Mouse (Mus musculus) neural tube, embryonic 11.5 days (tissue): ENCODE data around the gene Ocln. TPM values are rescaled to one million over a fixed set of nuclear protein-coding genes. Genes with fewer than 3 reads are reported as not detected.

Experiments used
- ATAC-seq: fragments of 200-750 bp; cut with Nextera tagmentation; 2 replicates; pipeline ENCODE4 v1.8.0; 2017; ENCODE audit warnings: moderate number of reproducible peaks, mild to moderate bottlenecking, moderate TSS enrichment, moderate library complexity; ENCODE audit not compliant: insufficient read depth, low FRiP score, low TSS enrichment
- DNase-seq: peaks from one replicate; pipeline ENCODE4 v3.0.0-alpha.2; 2015; ENCODE audit warnings: low spot score
- H3K27ac ChIP-seq: fragments of 300-500 bp; sonication (generic); 2 replicates; pipeline ENCODE4 v1.5.1; 2014; ENCODE audit warnings: low read depth, mild to moderate bottlenecking, low read length
- H3K27me3 ChIP-seq: fragments of 300-500 bp; sonication (generic); 2 replicates; pipeline ENCODE4 v1.6.1; 2014; ENCODE audit warnings: mild to moderate bottlenecking, low read length, mixed read lengths; ENCODE audit not compliant: control insufficient read depth, insufficient read depth
- H3K36me3 ChIP-seq: fragments of 300-500 bp; sonication (generic); 2 replicates; pipeline ENCODE4 v1.6.1; 2014; ENCODE audit warnings: mild to moderate bottlenecking, low read length, moderate library complexity, mixed read lengths; ENCODE audit not compliant: control insufficient read depth, insufficient read depth
- H3K4me1 ChIP-seq: fragments of 300-500 bp; sonication (generic); 2 replicates; pipeline ENCODE4 v1.6.1; 2014; ENCODE audit warnings: low read length, mixed read lengths; ENCODE audit not compliant: control insufficient read depth, insufficient read depth
- H3K4me2 ChIP-seq: fragments of 300-500 bp; sonication (generic); 2 replicates; pipeline ENCODE4 v1.6.1; 2014; ENCODE audit warnings: low read depth, mild to moderate bottlenecking, moderate library complexity
- H3K4me3 ChIP-seq: fragments of 300-500 bp; sonication (generic); 2 replicates; pipeline ENCODE4 v1.5.1; 2014; ENCODE audit warnings: low read depth, low read length
- H3K9ac ChIP-seq: fragments of 300-500 bp; sonication (generic); 2 replicates; pipeline ENCODE4 v1.6.1; 2014; ENCODE audit warnings: mild to moderate bottlenecking, low read length
- H3K9me3 ChIP-seq: fragments of 300-500 bp; sonication (generic); 2 replicates; pipeline ENCODE4 v1.6.1; 2016; ENCODE audit warnings: low read length; ENCODE audit not compliant: control insufficient read depth
- WGBS: fragments of 180-500 bp; shearing (Covaris S2); extraction: QIAGEN DNeasy Blood & Tissue Kit; methylation state at CpG from one replicate; pipeline ENCODE4 v1.1.7; 2014; 5-methylcytosine and 5-hydroxymethylcytosine counted together
- polyA plus RNA-seq: library from polyadenylated mRNA; unstranded; fragments of >200 nt; fragmentation: Nextera tagmentation; extraction: Ambion mirVana; gene quantifications from 2 replicates; pipeline ENCODE4 v1.2.1, GENCODE M21; 2014

Ocln gene
- polyA plus RNA-seq, 1 experiment from 2014 or later, result 1.3 TPM

- DNase-seq (no peak), ATAC-seq (no peak)
- Histone ChIP-seq H3K9me3 (no peaks in the 10 kb centered on the region), H3K36me3 (no peaks in the 10 kb centered on the region), H3K27me3 (no peaks in the 10 kb centered on the region), H3K4me3 (no peak overlapping the region), H3K4me2 (no peak overlapping the region), H3K9ac (no peak overlapping the region), H3K4me1 (no peaks in the 10 kb centered on the region), H3K27ac (no peak overlapping the region)
- WGBS, result 65% methylated on average over 6 of the region's 6 CpGs
These were observed 19.6 kb downstream of the Ocln start for GRCm38 (mm10) chr13:100532788-100533365.

GRCm38 (mm10) chr13:100526649-100527038 is 25.9 kb downstream of the Ocln start:
- no peaks in the 10 kb centered on the region for H3K9me3 ChIP-seq
- DNase-seq, result no peak
- WGBS, result 68% methylated on average over 6 of the region's 6 CpGs

DNA sequence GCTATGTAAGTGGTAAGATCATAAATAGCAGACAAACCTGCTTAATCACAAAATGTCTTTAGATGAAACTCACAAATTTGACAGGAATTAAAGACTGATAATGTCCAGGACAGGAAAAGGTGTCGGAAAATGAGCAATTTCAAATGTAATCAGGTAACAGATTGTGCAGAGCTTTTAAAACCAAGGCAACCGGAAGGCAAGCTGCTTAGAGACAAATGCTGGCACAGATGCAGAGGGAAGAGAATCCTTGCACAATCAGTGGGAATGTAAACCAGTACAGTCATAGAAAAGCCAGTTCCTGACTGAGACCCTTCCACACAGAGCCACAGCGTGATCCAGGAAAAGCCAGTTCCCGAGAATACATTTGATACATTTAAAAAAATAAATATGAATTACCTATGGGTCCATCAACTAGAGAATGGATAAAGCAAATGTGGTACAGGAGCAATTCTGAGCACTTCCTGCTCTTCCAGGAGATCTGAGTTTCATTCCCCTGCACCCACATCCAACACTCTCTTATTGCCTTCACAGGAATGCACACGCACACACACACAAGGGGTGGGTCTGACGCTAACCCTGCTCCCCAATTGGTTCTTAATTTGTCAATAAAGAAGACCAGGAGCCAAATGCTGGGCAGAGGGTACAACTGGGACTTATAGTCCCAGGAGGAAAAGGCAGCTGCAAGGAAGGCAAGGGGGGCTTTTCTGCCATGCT is 26.4 kb downstream of the Ocln start:
- Histone ChIP-seq H3K27ac (no peak overlapping the region), H3K27me3 (no peaks in the 10 kb centered on the region), H3K36me3 (no peaks in the 10 kb centered on the region), H3K9ac (no peak overlapping the region), H3K4me3 (no peak overlapping the region), H3K4me1 (no peaks in the 10 kb centered on the region), H3K9me3 (no peaks in the 10 kb centered on the region), H3K4me2 (no peak overlapping the region)
- ATAC-seq (no peak), DNase-seq (no peak)
- WGBS, result 60% methylated on average over 6 of the region's 6 CpGs

More at GRCm38 (mm10) chr13:100526649-100527038, 25.9 kb downstream of the Ocln start:
- Histone ChIP-seq H3K4me3 (no peak overlapping the region), H3K27ac (no peak overlapping the region), H3K27me3 (no peaks in the 10 kb centered on the region), H3K9ac (no peak overlapping the region), H3K36me3 (no peaks in the 10 kb centered on the region), H3K4me2 (no peak overlapping the region), H3K4me1 (no peaks in the 10 kb centered on the region)
- no peak for ATAC-seq

DNA sequence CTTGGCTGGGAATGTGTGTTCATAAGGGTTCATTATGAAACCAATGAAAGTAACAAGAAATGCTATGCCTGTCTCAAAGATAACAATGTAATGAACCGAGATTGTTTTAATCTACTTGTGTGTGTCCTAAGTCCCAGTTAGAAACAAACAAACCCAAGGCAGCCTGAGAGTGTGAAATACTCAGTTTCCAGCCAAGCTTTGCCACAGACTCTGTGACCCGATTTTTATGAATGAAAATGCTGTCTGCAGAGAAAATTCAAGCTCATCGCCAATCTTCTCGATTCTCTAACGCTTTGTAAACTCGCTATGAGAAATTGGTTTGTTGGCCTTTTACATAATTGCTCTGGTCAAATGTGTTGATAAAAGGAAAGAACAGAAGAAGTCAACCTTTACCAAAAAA is 27.6 kb downstream of the Ocln start:
- H3K27me3 ChIP-seq, result no peaks in the 10 kb centered on the region
- H3K4me3 ChIP-seq, result no peak overlapping the region
- no peaks in the 10 kb centered on the region for H3K36me3 ChIP-seq
- 94% methylated on average over 6 of the region's 6 CpGs for WGBS
- H3K9me3 ChIP-seq, result no peaks in the 10 kb centered on the region
- no peak for DNase-seq
- H3K9ac ChIP-seq, result no peak overlapping the region
- H3K4me2 ChIP-seq, result no peak overlapping the region
- H3K27ac ChIP-seq, result no peak overlapping the region
- H3K4me1 ChIP-seq, result no peaks in the 10 kb centered on the region
- ATAC-seq, result no peak

DNA sequence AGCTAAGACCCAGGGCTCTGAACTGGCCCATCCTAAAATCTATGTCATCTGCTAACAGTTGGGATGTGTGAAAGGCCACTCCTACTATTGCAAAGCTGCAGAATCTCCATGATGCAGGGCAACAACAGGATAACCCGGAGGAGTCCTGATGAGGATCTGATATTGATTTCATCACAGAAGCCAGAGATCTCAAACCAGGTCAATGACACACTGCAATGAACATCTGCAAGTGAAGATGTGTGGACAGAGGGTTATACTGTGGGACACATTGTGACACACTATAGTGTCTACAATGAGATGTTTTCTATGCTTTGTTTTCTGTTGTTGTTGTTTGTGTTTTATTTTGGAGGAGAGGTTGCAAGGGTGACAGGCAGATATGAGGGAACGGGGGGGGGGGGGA is 28.8 kb downstream of the Ocln start:
- 95% methylated on average over 2 of the region's 2 CpGs for WGBS
- Histone ChIP-seq H3K4me2 (no peak overlapping the region), H3K4me1 (no peaks in the 10 kb centered on the region), H3K27me3 (no peaks in the 10 kb centered on the region), H3K36me3 (no peaks in the 10 kb centered on the region), H3K4me3 (no peak overlapping the region), H3K9ac (no peak overlapping the region), H3K9me3 (no peaks in the 10 kb centered on the region), H3K27ac (no peak overlapping the region)
- DNase-seq (no peak), ATAC-seq (no peak)

- no peaks in the 10 kb centered on the region for H3K4me1 ChIP-seq
- no peak overlapping the region for H3K4me2 ChIP-seq
- no peaks in the 10 kb centered on the region for H3K9me3 ChIP-seq
- H3K27me3 ChIP-seq, result no peaks in the 10 kb centered on the region
- H3K27ac ChIP-seq, result no peak overlapping the region
- H3K9ac ChIP-seq, result no peak overlapping the region
- ATAC-seq (no peak), DNase-seq (no peak)
- H3K4me3 ChIP-seq, result no peak overlapping the region
- WGBS, result 88% methylated on average over 9 of the region's 9 CpGs
- no peaks in the 10 kb centered on the region for H3K36me3 ChIP-seq
These were observed 30.6 kb downstream of the Ocln start for GRCm38 (mm10) chr13:100521724-100522591.

DNA sequence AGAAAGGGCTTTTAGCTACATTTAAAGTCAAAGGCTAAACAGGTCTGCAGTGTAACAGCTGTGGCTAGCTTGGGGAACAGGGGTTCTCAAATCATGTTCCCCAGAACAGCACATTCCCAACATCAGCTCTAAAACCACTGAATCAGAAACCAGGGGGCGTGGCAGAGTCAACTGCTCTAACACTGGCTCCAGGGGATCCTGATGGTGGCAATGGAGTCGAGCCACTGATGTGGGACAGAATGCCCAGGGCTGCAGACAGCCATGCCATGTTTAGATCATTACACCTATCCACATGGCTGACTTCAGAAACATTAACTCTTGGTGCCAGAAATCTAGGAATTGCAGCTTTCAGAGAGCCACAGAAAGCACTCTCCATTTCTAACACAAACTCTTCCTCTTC is 33.4 kb downstream of the Ocln start:
- Histone ChIP-seq H3K27me3 (no peaks in the 10 kb centered on the region), H3K4me3 (no peak overlapping the region), H3K9ac (no peak overlapping the region), H3K9me3 (no peaks in the 10 kb centered on the region), H3K4me1 (no peaks in the 10 kb centered on the region), H3K27ac (no peak overlapping the region), H3K36me3 (no peaks in the 10 kb centered on the region), H3K4me2 (no peak overlapping the region)
- 63% methylated on average over 2 of the region's 2 CpGs for WGBS
- DNase-seq (no peak), ATAC-seq (no peak)

DNA sequence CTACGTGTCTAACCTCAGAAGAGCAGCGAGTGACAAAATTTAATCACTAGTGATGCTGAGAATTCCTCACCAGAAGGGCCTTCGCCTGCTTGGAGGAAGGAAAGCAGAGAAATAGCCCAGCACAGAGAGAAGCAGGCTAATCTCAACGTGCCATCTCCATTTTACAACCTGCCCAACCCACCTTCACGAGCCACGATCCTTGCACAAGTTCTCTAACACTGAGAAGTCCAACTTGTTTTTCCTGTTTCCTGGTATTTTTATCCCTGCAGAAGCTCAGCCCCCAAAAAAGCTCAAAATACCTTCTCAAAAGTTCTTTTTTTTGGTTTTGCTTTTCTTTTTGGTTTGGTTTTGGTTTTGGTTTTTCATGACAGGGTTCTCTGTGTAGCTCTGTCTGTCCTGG is 34.3 kb downstream of the Ocln start:
- no peak for ATAC-seq
- no peaks in the 10 kb centered on the region for H3K36me3 ChIP-seq
- H3K9me3 ChIP-seq, result no peaks in the 10 kb centered on the region
- no peak for DNase-seq
- H3K9ac ChIP-seq, result no peak overlapping the region
- H3K4me1 ChIP-seq, result no peaks in the 10 kb centered on the region
- WGBS, result 69% methylated on average over 6 of the region's 6 CpGs
- no peaks in the 10 kb centered on the region for H3K27me3 ChIP-seq
- no peak overlapping the region for H3K27ac ChIP-seq
- no peak overlapping the region for H3K4me3 ChIP-seq
- no peak overlapping the region for H3K4me2 ChIP-seq
